Mouse (Mus musculus) left cerebral cortex, postnatal 36 days (tissue): Measurements from ENCODE around the gene Tubg2. TPM values are rescaled to one million over a fixed set of nuclear protein-coding genes. Genes with fewer than 3 reads are reported as not detected.

Experiments
- DNase-seq, 2 experiments: peaks; one replicate each; pipeline ENCODE4 v3.0.0; 2021 to 2022; ENCODE audit warnings: low spot score in 2 of 2, mixed read lengths in 1 of 2
- intact Hi-C: fragments of 180-260 bp; cut with DNase I; formaldehyde crosslinking; loops from one replicate; pipeline ENCODE4 v1.15.1; 2025
- microRNA-seq: library from miRNA; unstranded; fragments of <30 nt; microRNA quantifications from one replicate; pipeline ENCODE4 v1.2.0, GENCODE M21; 2022
- total RNA-seq, 2 experiments: library from RNA; stranded (reverse); gene quantifications; 2 replicates each; pipeline ENCODE4 v1.2.3; 2021

The Tubg2 gene
- total RNA-seq, 2 experiments from 2014 or later: 49.7 to 62.4 TPM

DNA sequence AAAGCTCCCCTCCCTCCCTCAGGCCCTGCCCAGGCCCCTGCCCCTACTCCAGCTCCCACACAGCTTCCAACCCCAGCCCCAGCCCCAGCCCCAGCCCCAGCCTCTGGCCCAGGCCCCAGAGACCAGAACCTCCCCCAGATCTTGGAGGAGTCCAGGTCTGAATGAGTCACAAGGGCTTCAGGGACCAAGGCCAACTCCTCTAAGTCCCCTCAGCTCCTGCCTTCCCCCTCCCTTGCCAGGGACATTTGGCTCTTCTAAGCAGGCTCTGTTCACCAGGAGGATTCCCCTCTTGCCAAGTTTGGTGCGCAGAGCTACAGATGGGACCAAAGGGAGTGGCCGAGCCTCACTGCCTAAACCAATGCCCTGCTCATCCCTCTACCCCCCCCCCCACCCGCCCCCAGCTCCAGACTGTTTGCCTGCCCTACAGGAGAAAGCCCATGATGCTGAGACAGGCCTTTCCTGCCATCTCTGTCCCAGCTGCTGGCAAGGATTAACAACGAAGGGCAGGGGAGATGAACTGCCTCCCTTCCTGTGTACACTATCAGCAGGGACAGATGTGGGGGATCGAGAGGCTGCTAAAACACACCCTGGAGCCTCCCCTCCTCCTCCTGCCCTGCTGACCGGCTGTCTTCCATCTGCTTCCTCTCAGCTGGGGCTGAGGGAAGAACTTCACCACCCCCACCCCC lies 33.9 kb downstream of the Tubg2 start:
- intact Hi-C loops: no loop called here

GRCm38 (mm10) chr11:101190181-101190912 lies 34.6 kb downstream of the Tubg2 start:
- DNase-seq: no peak
- intact Hi-C loops: no loop called here

More for the DNA sequence above, 33.9 kb downstream of the Tubg2 start:
- peak in 1 of 2 experiments; percentile 53 for DNase-seq

DNA sequence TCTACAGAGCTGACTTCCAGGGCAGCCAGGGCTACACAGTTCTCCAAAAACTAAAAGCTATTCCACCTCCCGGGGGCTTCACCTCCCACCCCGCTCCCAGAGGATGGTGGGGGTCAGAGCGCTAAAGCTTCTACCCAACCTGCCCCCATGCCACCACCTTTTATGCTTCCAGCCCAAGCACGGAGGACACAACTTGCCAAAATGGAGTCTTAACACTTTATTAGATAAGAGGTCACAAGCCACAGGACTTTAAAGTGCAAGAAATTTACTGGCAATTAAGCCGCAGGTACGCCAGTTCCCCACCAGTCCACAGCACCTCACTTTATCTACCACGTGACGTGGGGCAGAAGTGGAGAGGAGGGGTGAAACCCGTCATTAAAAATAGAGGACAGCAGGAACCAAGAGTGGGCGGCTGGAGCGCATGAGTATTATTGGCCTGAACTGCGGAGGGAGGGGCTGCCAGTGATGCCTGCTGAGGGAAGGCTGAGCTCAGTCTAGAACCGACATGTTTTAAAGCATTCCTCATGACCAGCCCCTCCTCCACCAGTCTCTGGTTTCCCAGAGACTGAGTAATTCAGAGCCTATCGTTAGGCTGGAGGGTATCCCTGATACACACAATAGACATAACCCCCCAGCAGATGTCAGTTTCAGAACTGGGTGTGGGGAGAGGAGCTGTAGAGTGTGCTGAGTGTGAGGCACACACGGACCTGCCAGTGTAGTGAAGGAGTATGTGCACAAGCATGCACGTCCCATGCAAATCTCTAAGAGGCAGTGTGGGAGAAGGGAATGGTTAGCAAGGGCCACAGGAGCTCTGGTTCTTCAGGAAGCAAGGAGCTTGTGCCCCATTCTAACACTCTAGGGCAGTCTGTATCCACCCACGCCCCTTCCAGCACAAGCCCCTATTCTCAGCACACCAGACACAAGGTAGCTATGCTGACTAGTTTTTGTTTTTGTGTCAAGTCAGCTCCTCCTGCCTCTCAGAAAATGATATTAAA lies 35.5 kb downstream of the Tubg2 start:
- intact Hi-C loops: no loop called here
- peak in 1 of 2 experiments; percentile 23 for DNase-seq

DNA sequence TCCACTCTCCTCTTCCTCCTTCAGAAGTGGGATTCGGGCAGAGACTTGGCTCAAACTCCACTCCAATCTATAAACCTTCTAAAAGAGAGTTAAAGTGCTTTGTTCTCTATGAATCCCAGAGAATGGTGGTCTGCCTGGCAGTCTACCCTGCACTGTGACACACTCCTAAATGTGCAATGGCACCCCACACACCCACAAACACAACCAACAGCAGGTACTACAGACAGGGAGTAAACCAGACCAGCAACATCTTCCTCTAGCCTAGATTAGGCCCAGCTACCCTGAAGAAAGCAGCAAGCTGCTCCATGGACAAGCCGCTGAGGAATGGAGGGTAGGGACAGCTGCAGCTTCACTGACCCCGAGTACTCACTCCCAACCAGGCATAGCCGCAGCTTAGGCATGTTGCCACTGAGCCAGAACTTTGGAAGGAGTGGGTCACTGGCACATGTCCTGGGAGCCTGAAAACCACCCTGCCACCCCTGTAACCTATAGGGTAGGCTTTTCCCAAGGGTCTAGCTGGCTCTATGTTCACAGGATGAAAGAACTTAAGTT lies 36.3 kb downstream of the Tubg2 start:
- intact Hi-C loops: no loop called here
- no peak for DNase-seq

GRCm38 (mm10) chr11:101192646-101193045 lies 36.9 kb downstream of the Tubg2 start:
- no peak for DNase-seq
- intact Hi-C loops: no loop called here

GRCm38 (mm10) chr11:101193076-101193475 lies 37.4 kb downstream of the Tubg2 start:
- DNase-seq: no peak
- intact Hi-C loops: no loop called here

DNA sequence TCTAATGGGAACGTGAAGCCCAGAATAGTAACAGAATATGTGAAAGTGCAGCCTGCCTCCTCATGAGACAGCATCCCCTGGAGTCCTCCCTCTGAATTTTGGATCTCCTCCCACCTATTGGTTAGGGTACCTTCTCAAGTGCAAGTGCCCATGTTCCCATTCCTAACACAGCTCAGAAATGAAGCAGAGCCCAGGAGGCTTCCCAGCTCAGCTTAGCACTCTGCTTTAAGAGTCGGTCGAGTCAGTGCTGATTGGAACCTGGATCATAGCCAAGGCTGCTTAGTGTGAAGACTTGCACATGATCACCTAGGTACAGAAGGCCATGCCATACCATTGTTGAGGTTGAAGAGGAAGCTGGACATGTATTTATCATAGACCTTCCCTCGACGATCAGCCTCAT lies 38.4 kb downstream of the Tubg2 start:
- intact Hi-C loops: no loop called here
- no peak for DNase-seq

GRCm38 (mm10) chr11:101194643-101195042 lies 38.9 kb downstream of the Tubg2 start:
- intact Hi-C loops: no loop called here
- DNase-seq: no peak

- DNase-seq: no peak
- intact Hi-C loops: no loop called here
These were observed 39.4 kb downstream of the Tubg2 start for GRCm38 (mm10) chr11:101195101-101195500.

GRCm38 (mm10) chr11:101195571-101195970 lies 39.9 kb downstream of the Tubg2 start:
- DNase-seq: no peak
- intact Hi-C loops: no loop called here

- intact Hi-C loops: no loop called here
These were observed 40.5 kb downstream of the Tubg2 start for GRCm38 (mm10) chr11:101196175-101196574.

GRCm38 (mm10) chr11:101199555-101199954 lies 43.8 kb downstream of the Tubg2 start:
- intact Hi-C loops: no loop called here
- DNase-seq: no peak

More at GRCm38 (mm10) chr11:101196175-101196574, 40.5 kb downstream of the Tubg2 start:
- no peak for DNase-seq

DNA sequence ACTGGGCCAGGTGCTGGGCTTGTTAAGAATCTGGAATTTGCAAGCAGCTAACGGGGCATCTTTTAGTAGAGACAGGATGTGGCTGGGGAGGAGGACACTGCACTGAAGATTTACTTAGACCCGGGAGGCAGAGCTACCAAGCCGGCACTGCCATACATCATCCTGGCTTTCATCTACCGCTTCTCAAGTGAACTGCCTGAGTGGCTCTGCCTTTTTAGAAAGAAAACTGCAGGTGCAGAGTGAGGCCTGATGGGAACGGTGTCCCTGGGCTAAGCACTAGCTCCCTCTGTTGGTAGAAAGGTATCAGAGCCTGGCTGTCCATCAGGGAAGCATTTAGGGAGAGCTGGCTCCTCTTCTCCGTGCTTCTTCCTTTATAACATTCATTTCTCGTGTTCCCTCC lies 45.3 kb downstream of the Tubg2 start:
- DNase-seq: no peak
- intact Hi-C loops: no loop called here

Small RNAs within 50 kb of the gene (microRNA-seq; reads per million reads assigned to microRNA genes)
- gene Gm27626: not detected

Other genes starting within 250 kb of the Tubg2 start
- gene Stat3, start 216.4 kb upstream of the Tubg2 start, total RNA-seq: 10 to 100 TPM; 29.6 to 44.7 TPM
- 10 to 100 TPM; 17.4 to 20.4 TPM for gene Cavin1, start 185.0 kb upstream of the Tubg2 start, total RNA-seq
- gene Atp6v0a1, start 146.5 kb upstream of the Tubg2 start, total RNA-seq: 100 to 1,000 TPM; 439 to 446 TPM
- 1 to 10 TPM; 8.8 to 9.1 TPM for gene Naglu, start 85.9 kb upstream of the Tubg2 start, total RNA-seq
- gene Hsd17b1, start 77.5 kb upstream of the Tubg2 start, total RNA-seq: under 1 TPM; 0.70 to 0.79 TPM
- gene Coasy, start 73.3 kb upstream of the Tubg2 start, total RNA-seq: 10 to 100 TPM; 22.7 to 26.3 TPM
- gene Mlx, start 68.6 kb upstream of the Tubg2 start, total RNA-seq: 10 to 100 TPM; 38.9 to 41.8 TPM
- gene Psmc3ip, start 60.5 kb upstream of the Tubg2 start, total RNA-seq: 1 to 10 TPM; 2.1 to 3.1 TPM
- gene Retreg3, start 36.0 kb upstream of the Tubg2 start, total RNA-seq: 10 to 100 TPM; 53.8 to 58.0 TPM
- 10 to 100 TPM; 45.7 to 49.2 TPM for gene Tubg1, start 36.0 kb upstream of the Tubg2 start, total RNA-seq
- 100 to 1,000 TPM; 167 to 172 TPM for gene Cntnap1, start 14.6 kb downstream of the Tubg2 start, total RNA-seq
- gene Plekhh3, start 15.4 kb downstream of the Tubg2 start, total RNA-seq: 10 to 100 TPM; 12.3 TPM
- under 1 TPM in 1 of 2 experiments, not detected in 1; 0.37 TPM for gene Ccr10, start 19.5 kb downstream of the Tubg2 start, total RNA-seq
- 10 to 100 TPM; 47.8 to 52.1 TPM for gene Ezh1, start 70.6 kb downstream of the Tubg2 start, total RNA-seq
- gene Ramp2, start 90.1 kb downstream of the Tubg2 start, total RNA-seq: 10 to 100 TPM; 33.2 to 39.4 TPM
- 10 to 100 TPM; 62.0 to 63.0 TPM for gene Vps25, start 97.8 kb downstream of the Tubg2 start, total RNA-seq
- gene Wnk4, start 104.7 kb downstream of the Tubg2 start, total RNA-seq: 1 to 10 TPM; 4.3 to 8.4 TPM
- gene Cntd1, start 123.1 kb downstream of the Tubg2 start, total RNA-seq: under 1 TPM; 0.42 to 0.84 TPM
- gene Coa3, start 123.2 kb downstream of the Tubg2 start, total RNA-seq: 100 to 1,000 TPM in 1 of 2 experiments, 10 to 100 TPM in 1; 97.7 to 112 TPM
- 100 to 1,000 TPM; 206 to 237 TPM for gene Becn1, start 146.4 kb downstream of the Tubg2 start, total RNA-seq
- gene Psme3, start 160.3 kb downstream of the Tubg2 start, total RNA-seq: 100 to 1,000 TPM; 114 to 133 TPM
- 1 to 10 TPM; 4.4 to 7.2 TPM for gene Aoc2, start 169.2 kb downstream of the Tubg2 start, total RNA-seq
- under 1 TPM; 0.76 to 0.79 TPM for gene Aoc3, start 174.7 kb downstream of the Tubg2 start, total RNA-seq
- not detected for gene G6pc, start 211.7 kb downstream of the Tubg2 start, total RNA-seq